Mouse (Mus musculus) E14TG2a.4 (cell line): ENCODE results near the gene Limk2.

Experiments
- CTCF ChIP-seq: conservative IDR thresholded peaks from 2 replicates; pipeline ENCODE4 v1.5.1; 2014; ENCODE audit warnings: low read length
- NANOG ChIP-seq: IDR thresholded peaks from 2 replicates; pipeline ENCODE4 v1.6.1; 2014; ENCODE audit warnings: borderline replicate concordance, low read length, mixed read lengths
- POU5F1 ChIP-seq: IDR thresholded peaks from 2 replicates; pipeline ENCODE4 v1.6.1; 2014; ENCODE audit warnings: low read length, borderline replicate concordance

GRCm38 (mm10) chr11:3305821-3306220 lies 103.2 kb downstream of the Limk2 start:
- TF ChIP-seq NANOG: no peak
- no peak for TF ChIP-seq CTCF
- no peak for TF ChIP-seq POU5F1
